Mouse (Mus musculus) kidney, adult 2 months (tissue): ENCODE results near the gene Tmem239. TPM values are rescaled to one million over a fixed set of nuclear protein-coding genes. Genes with fewer than 3 reads are reported as not detected.

Experiments used
- DNase-seq: peaks from one replicate; pipeline ENCODE4 v3.0.0; 2021
- H3K27ac ChIP-seq: fragments of 200-500 bp; 2 replicates; pipeline ENCODE4 v1.5.1; 2012; ENCODE audit warnings: low read depth, low read length, control low read depth, inconsistent platforms; ENCODE audit not compliant: insufficient read depth
- H3K27me3 ChIP-seq: fragments of 200-500 bp; replicated peaks from 2 replicates; pipeline ENCODE4 v1.6.1; 2012; ENCODE audit warnings: mild to moderate bottlenecking, moderate library complexity, low read length, inconsistent platforms; ENCODE audit not compliant: control insufficient read depth, insufficient read depth
- H3K36me3 ChIP-seq: fragments of 200-500 bp; 2 replicates; pipeline ENCODE4 v1.6.1; 2012; ENCODE audit warnings: mild to moderate bottlenecking, moderate library complexity, low read length, inconsistent platforms; ENCODE audit not compliant: control insufficient read depth, insufficient read depth
- H3K4me1 ChIP-seq: fragments of 200-500 bp; 2 replicates; pipeline ENCODE4 v1.6.1; 2011; ENCODE audit warnings: low read length; ENCODE audit not compliant: control insufficient read depth, insufficient read depth
- H3K4me3 ChIP-seq: fragments of 200-500 bp; 2 replicates; pipeline ENCODE4 v1.5.1; 2011; ENCODE audit warnings: mild to moderate bottlenecking, low read depth, low read length, control low read depth; ENCODE audit not compliant: insufficient read depth
- CTCF ChIP-seq: fragments of 200-500 bp; conservative IDR thresholded peaks from 2 replicates; pipeline ENCODE4 v1.5.1; 2011; ENCODE audit warnings: low read depth, mild to moderate bottlenecking, control low read depth, low read length, moderate library complexity, mixed read lengths; ENCODE audit not compliant: insufficient read depth, insufficient read length
- POLR2A ChIP-seq: fragments of 200-500 bp; IDR thresholded peaks from one replicate; pipeline ENCODE4 v1.6.1; 2011; ENCODE audit warnings: low read depth, low read length, control low read depth
- WGBS: fragments of 180-500 bp; shearing (Covaris S2); methylation state at CpG from one replicate; pipeline ENCODE4 v1.1.7; 2018; 5-methylcytosine and 5-hydroxymethylcytosine counted together
- polyA plus RNA-seq: library from polyadenylated mRNA; depleted of rRNA; stranded (reverse); fragments of >200 nt; gene quantifications from 2 replicates; pipeline ENCODE4 v1.2.3, GENCODE M21; 2012; rRNA removed

The Tmem239 gene
- polyA plus RNA-seq, 1 experiment, result not detected

DNA sequence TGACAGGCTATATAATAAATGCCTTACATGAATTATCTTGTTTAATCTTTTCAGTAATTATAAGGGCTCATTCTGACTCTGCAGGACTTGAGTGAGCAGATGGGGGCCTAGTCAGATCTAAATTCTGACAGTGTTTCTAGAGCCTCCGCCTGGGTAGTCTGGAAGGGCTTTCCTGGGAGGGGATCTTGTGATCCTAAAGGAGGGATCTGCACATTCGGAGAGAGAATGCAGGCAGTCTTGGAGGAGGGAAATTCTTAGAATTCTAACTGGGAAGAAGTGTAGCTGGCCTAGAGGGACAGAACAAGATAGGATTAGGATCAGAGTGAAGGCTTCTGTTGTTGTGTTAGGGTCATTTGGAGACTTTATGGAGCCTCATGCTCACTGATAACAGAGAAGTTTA is 46.0 kb downstream of the Tmem239 start:
- no peaks in the 10 kb centered on the region for H3K27me3 ChIP-seq
- WGBS, result 61% methylated on average over 2 of the region's 2 CpGs
- DNase-seq, result no peak
- no peak overlapping the region for H3K4me3 ChIP-seq
- no peaks in the 10 kb centered on the region for H3K36me3 ChIP-seq
- no peak overlapping the region for H3K27ac ChIP-seq
- TF ChIP-seq POLR2A, result no peak
- no peak for TF ChIP-seq CTCF
- peaks cover 16% of the 10 kb centered on the region for H3K4me1 ChIP-seq

- Histone ChIP-seq H3K4me3 (no peak overlapping the region; the same call in 1 of the 2 replicates), H3K36me3 (no peaks in the 10 kb centered on the region), H3K27ac (peak overlapping the region; percentile 26; the same call in 1 of the 2 replicates), H3K27me3 (no peaks in the 10 kb centered on the region), H3K4me1 (peaks cover 23% of the 10 kb centered on the region)
- 59% methylated on average over 6 of the region's 6 CpGs for WGBS
- no peak for TF ChIP-seq POLR2A
- TF ChIP-seq CTCF, result no peak
- peak; percentile 27 for DNase-seq
Observed at GRCm38 (mm10) chr2:130453421-130453820, 47.1 kb downstream of the Tmem239 start.

GRCm38 (mm10) chr2:130454748-130455370 is 48.6 kb downstream of the Tmem239 start:
- peak; percentile 7 for DNase-seq
- Histone ChIP-seq H3K27ac (no peak overlapping the region), H3K36me3 (no peaks in the 10 kb centered on the region), H3K4me3 (no peak overlapping the region), H3K27me3 (no peaks in the 10 kb centered on the region), H3K4me1 (peaks cover 17% of the 10 kb centered on the region)
- 77% methylated on average over 6 of the region's 6 CpGs for WGBS
- TF ChIP-seq CTCF (no peak), POLR2A (no peak)

Other genes with a start within 250 kb of the Tmem239 start
- gene Snrpb, start 227.1 kb upstream of the Tmem239 start, polyA plus RNA-seq, result 193 and 194 TPM in 2 replicates
- not detected in 2 replicates for gene Tmc2, start 211.3 kb upstream of the Tmem239 start, polyA plus RNA-seq
- 22.1 and 26.8 TPM in 2 replicates for gene Nop56, start 132.0 kb upstream of the Tmem239 start, polyA plus RNA-seq
- 524 and 525 TPM in 2 replicates for gene Idh3b, start 121.9 kb upstream of the Tmem239 start, polyA plus RNA-seq
- gene Ebf4, start 111.3 kb upstream of the Tmem239 start, polyA plus RNA-seq, result 1.8 and 2.0 TPM in 2 replicates
- gene Cpxm1, start 8.9 kb upstream of the Tmem239 start, polyA plus RNA-seq, result 14.7 and 15.0 TPM in 2 replicates
- not detected in 2 replicates for gene Gm28372, start 1.2 kb upstream of the Tmem239 start, polyA plus RNA-seq
- 0.19 TPM in 1 of 2 replicates, not detected in the other for gene 1700020A23Rik, start 1.2 kb upstream of the Tmem239 start, polyA plus RNA-seq
- 50.8 and 56.0 TPM in 2 replicates for gene Vps16, start 17.9 kb downstream of the Tmem239 start, polyA plus RNA-seq
- gene Pced1a, start 18.2 kb downstream of the Tmem239 start, polyA plus RNA-seq, result 27.4 and 33.4 TPM in 2 replicates
- 49.9 and 59.2 TPM in 2 replicates for gene Ptpra, start 43.8 kb downstream of the Tmem239 start, polyA plus RNA-seq
- 86.9 and 116 TPM in 2 replicates for gene Mrps26, start 157.3 kb downstream of the Tmem239 start, polyA plus RNA-seq
- gene Oxt, start 169.7 kb downstream of the Tmem239 start, polyA plus RNA-seq, result not detected in 2 replicates
- gene Avp, start 176.1 kb downstream of the Tmem239 start, polyA plus RNA-seq, result not detected in 2 replicates
- 3.4 and 4.0 TPM in 2 replicates for gene Fastkd5, start 223.5 kb downstream of the Tmem239 start, polyA plus RNA-seq
- 7.3 and 8.0 TPM in 2 replicates for gene Ubox5, start 223.6 kb downstream of the Tmem239 start, polyA plus RNA-seq
- gene Lzts3, start 236.3 kb downstream of the Tmem239 start, polyA plus RNA-seq, result 169 and 188 TPM in 2 replicates